Mouse (Mus musculus) midbrain, embryonic 16.5 days (tissue): Measurements from ENCODE around the gene Yae1d1. TPM values are rescaled to one million over a fixed set of nuclear protein-coding genes. Genes with fewer than 3 reads are reported as not detected.

Experiments
- ATAC-seq: fragments of 200-750 bp; cut with Nextera tagmentation; 2 replicates; pipeline ENCODE4 v1.8.0; 2017; ENCODE audit warnings: moderate TSS enrichment
- H3K27ac ChIP-seq: fragments of 300-500 bp; sonication (generic); 2 replicates; pipeline ENCODE4 v1.5.1; 2014; ENCODE audit warnings: mild to moderate bottlenecking, low read length, mixed read lengths
- H3K27me3 ChIP-seq: fragments of 300-500 bp; sonication (generic); 2 replicates; pipeline ENCODE4 v1.6.1; 2014; ENCODE audit warnings: low read depth, low read length, mixed read lengths; ENCODE audit not compliant: control insufficient read depth, insufficient read depth
- H3K36me3 ChIP-seq: fragments of 300-500 bp; sonication (generic); 2 replicates; pipeline ENCODE4 v1.6.1; 2014; ENCODE audit warnings: mild to moderate bottlenecking, low read length, moderate library complexity, mixed read lengths; ENCODE audit not compliant: control insufficient read depth, insufficient read depth
- H3K4me1 ChIP-seq: fragments of 300-500 bp; sonication (generic); 2 replicates; pipeline ENCODE4 v1.6.1; 2014; ENCODE audit warnings: mild to moderate bottlenecking, low read length, mixed read lengths; ENCODE audit not compliant: control insufficient read depth, insufficient read depth
- H3K4me2 ChIP-seq: fragments of 300-500 bp; sonication (generic); 2 replicates; pipeline ENCODE4 v1.6.1; 2014; ENCODE audit warnings: mild to moderate bottlenecking, low read length, mixed read lengths
- H3K4me3 ChIP-seq: fragments of 300-500 bp; sonication (generic); 2 replicates; pipeline ENCODE4 v1.5.1; 2014; ENCODE audit warnings: low read depth, mild to moderate bottlenecking, low read length, moderate library complexity, mixed read lengths
- H3K9ac ChIP-seq: fragments of 300-500 bp; sonication (generic); 2 replicates; pipeline ENCODE4 v1.6.1; 2014; ENCODE audit warnings: low read depth, low read length, mixed read lengths
- H3K9me3 ChIP-seq: fragments of 300-500 bp; sonication (generic); replicated peaks from 2 replicates; pipeline ENCODE4 v1.6.1; 2014; ENCODE audit warnings: mild to moderate bottlenecking, low read length, mixed read lengths; ENCODE audit not compliant: control insufficient read depth, poor library complexity, severe bottlenecking
- WGBS: fragments of 180-500 bp; shearing (Covaris S2); extraction: QIAGEN DNeasy Blood & Tissue Kit; methylation state at CpG from one replicate; pipeline ENCODE4 v1.1.7; 2014; 5-methylcytosine and 5-hydroxymethylcytosine counted together
- polyA plus RNA-seq: library from polyadenylated mRNA; unstranded; fragments of >200 nt; fragmentation: Nextera tagmentation; extraction: Ambion mirVana; gene quantifications from 2 replicates; pipeline ENCODE4 v1.2.1, GENCODE M21; 2015

Yae1d1 gene
- polyA plus RNA-seq, 1 experiment from 2014 or later, result 78.8 TPM

DNA sequence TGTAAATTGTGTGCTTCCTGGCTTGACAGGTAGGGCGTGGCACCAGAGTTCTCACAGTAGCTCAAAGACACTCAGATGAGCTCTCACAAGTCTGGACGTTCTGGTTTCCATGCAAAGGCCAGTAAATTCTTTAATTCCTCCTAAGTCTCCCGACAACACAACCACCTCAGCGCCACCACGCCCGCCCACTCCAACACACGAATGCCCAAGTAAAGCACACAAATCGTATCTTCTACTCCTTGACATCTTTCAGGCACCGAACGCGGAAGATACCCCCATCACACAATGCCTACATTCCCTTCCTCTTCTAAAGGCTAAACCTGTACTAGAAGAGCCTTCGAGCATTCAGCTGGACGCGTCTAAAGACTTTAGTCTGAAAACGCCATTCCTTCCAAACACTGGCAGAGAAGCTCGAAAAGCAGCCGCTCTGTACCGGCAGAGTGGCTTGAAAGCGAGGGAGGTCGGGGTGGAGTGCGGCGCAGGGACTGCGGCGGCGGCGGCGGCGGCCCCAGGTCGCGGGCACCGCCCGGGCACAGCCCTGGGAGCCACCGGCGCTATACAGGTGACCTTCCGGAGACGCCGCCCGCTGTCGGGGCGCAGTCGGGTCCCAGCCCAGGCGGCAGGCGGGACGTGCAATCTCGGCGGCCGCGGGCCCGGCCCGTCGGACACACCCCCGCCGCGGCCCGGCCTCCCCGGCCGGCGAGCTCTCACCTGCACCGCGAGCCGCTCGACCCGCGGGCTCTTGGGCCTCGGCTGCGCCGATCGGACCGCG lies 49.7 kb downstream of the Yae1d1 start:
- under 1% methylated on average over 64 of the region's 70 CpGs for WGBS
- peaks cover 23% of the 10 kb centered on the region for H3K4me1 ChIP-seq
- H3K9me3 ChIP-seq, result no peaks in the 10 kb centered on the region
- H3K27ac ChIP-seq, result peak overlapping the region; percentile 97
- peak overlapping the region; percentile 70 for H3K4me2 ChIP-seq
- H3K4me3 ChIP-seq, result peak overlapping the region; percentile 91
- no peaks in the 10 kb centered on the region for H3K27me3 ChIP-seq
- ATAC-seq, result peak; percentile 82
- H3K36me3 ChIP-seq, result no peaks in the 10 kb centered on the region
- H3K9ac ChIP-seq, result peak overlapping the region; percentile 91

DNA sequence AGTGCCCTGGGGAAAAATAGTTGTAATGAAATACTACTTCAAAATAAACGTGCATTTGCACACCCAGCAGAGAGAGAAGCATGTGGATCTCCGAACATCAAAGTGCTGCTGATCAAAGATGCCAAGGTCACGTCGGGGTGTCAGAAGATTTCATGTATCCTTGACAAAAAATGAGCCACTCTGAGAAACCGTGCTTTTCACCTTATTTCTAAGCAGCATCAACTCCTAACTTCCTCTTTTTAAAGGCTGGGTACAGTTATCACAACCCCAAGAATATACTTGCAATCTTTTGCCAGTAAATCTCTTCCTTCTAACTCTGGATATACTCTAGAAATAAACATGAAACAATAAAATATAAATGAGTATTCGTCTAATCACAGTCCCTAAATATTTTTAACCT lies 50.8 kb downstream of the Yae1d1 start:
- no peak for ATAC-seq
- Histone ChIP-seq H3K27ac (no peak overlapping the region), H3K9me3 (no peaks in the 10 kb centered on the region), H3K36me3 (no peaks in the 10 kb centered on the region), H3K27me3 (no peaks in the 10 kb centered on the region), H3K9ac (no peak overlapping the region), H3K4me1 (peaks cover 23% of the 10 kb centered on the region), H3K4me2 (peak overlapping the region; percentile 70), H3K4me3 (peak overlapping the region; percentile 25)
- WGBS, result 53% methylated on average over 6 of the region's 6 CpGs

Other genes with a start within 250 kb of the Yae1d1 start
- gene Cdk13, start 188.3 kb downstream of the Yae1d1 start, polyA plus RNA-seq, result 11.8 and 16.0 TPM in 2 replicates
- 212 and 217 TPM in 2 replicates for gene Rala, start 49.1 kb downstream of the Yae1d1 start, polyA plus RNA-seq